Mouse (Mus musculus): Measurements from ENCODE around the gene Dctd.

Gene Dctd

GRCm38 (mm10) chr8:48098792-48099191 is at the start of gene Dctd:
Gene Dctd (plus strand): TSS chr8:48099092.
- DNase-seq: no peak

GRCm38 (mm10) chr8:48053611-48054010 is 45.3 kb upstream of the Dctd start:
- DNase-seq: no peak

- DNase-seq: no peak
Measured at GRCm38 (mm10) chr8:48063526-48064072, 35.3 kb upstream of the Dctd start.

GRCm38 (mm10) chr8:48074149-48074548 is 24.7 kb upstream of the Dctd start:
- no peak for DNase-seq

GRCm38 (mm10) chr8:48082343-48082742 is 16.5 kb upstream of the Dctd start:
- no peak for DNase-seq

- DNase-seq: no peak
Measured at GRCm38 (mm10) chr8:48090661-48091060, 8.2 kb upstream of the Dctd start.

GRCm38 (mm10) chr8:48095378-48095777 is 3.5 kb upstream of the Dctd start:
- no peak for DNase-seq

GRCm38 (mm10) chr8:48097131-48097794 is 1.6 kb upstream of the Dctd start:
- peak; percentile 77 for DNase-seq

GRCm38 (mm10) chr8:48098081-48098639 is 732 bp upstream of the Dctd start:
- no peak for DNase-seq

GRCm38 (mm10) chr8:48100100-48100787 is 1.4 kb downstream of the Dctd start:
- DNase-seq: no peak

- DNase-seq: no peak
Measured at GRCm38 (mm10) chr8:48109373-48109855, 10.5 kb downstream of the Dctd start.

- peak; percentile 41 for DNase-seq
Measured at GRCm38 (mm10) chr8:48109856-48110780, 11.2 kb downstream of the Dctd start.

- DNase-seq: no peak
Measured at GRCm38 (mm10) chr8:48114591-48114990, 15.7 kb downstream of the Dctd start.

- DNase-seq: no peak
Measured at GRCm38 (mm10) chr8:48122991-48123390, 24.1 kb downstream of the Dctd start.

- no peak for DNase-seq
Measured at GRCm38 (mm10) chr8:48124857-48125256, 26.0 kb downstream of the Dctd start.

GRCm38 (mm10) chr8:48126954-48127353 is 28.1 kb downstream of the Dctd start:
- no peak for DNase-seq

GRCm38 (mm10) chr8:48130266-48130665 is 31.4 kb downstream of the Dctd start:
- DNase-seq: no peak

- no peak for DNase-seq
Measured at GRCm38 (mm10) chr8:48133321-48133720, 34.4 kb downstream of the Dctd start.

GRCm38 (mm10) chr8:48136804-48137650 is 38.1 kb downstream of the Dctd start:
- no peak for DNase-seq

GRCm38 (mm10) chr8:48137651-48137937 is 38.7 kb downstream of the Dctd start:
- no peak for DNase-seq

GRCm38 (mm10) chr8:48141023-48141422 is 42.1 kb downstream of the Dctd start:
- DNase-seq: peak; percentile 9

GRCm38 (mm10) chr8:48145766-48146165 is 46.9 kb downstream of the Dctd start:
- DNase-seq: no peak

Measured in cerebellum, adult 9-11 months (tissue).